Mouse (Mus musculus): ENCODE measurements around the gene Vamp8. TPM values are rescaled to one million over a fixed set of nuclear protein-coding genes. Genes with fewer than 3 reads are reported as not detected.
A peak's percentile ranks its signal among the peaks of the same experiment; 100 is the strongest.

Gene Vamp8
- polyA plus RNA-seq (2014; fragmentation: Nextera tagmentation; extraction: Ambion mirVana), result 194 and 206 TPM in 2 replicates

DNA sequence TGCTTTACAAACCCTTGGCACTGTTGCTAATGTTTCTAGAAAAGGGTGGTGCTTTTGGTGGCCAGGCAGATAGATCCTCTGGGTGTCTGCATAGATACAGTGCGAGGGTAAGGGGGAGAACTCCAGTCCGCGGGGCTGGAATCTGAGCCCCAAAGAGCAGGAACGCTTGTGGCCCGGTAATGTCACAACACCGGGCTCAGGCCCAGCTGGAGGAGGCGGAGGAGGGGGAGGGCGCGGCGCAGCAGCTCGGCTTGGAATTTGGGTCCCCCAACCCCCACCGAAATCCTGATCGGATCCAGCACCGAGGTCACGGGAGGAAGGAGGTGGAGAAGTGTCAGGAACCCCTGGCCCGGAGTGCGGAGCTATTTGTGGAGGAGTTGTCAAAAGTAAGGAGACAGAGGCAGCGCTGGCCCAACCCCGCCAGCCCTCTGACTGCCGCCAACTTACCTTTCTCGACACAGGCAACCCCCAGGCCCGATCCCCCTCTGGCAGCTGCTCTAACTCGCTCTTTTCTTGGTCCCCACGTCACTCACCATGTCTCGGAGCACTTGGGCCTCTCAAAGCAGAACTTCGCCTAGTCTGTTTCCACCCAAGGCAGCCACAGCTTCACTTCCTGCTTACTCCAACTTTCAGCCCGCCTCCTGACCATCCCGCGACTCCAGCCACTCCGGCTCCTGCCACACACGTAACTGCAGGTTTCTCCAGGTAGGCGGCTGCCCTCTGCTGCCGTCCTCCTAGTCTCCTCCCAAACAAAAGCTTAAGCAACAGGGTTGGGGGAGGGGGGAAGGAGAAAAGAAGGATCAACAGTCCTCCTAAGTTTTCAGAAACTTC is at the start of gene Vamp8:
TSS of gene Vamp8 (minus strand) at position 763 of the 831 bp plus-strand sequence.
- WGBS, result 2% methylated on average over 33 of the region's 33 CpGs
- peak; percentile 83 for ATAC-seq (ENCODE audit: insufficient number of reproducible peaks, insufficient read depth, low FRiP score, low read depth)

DNA sequence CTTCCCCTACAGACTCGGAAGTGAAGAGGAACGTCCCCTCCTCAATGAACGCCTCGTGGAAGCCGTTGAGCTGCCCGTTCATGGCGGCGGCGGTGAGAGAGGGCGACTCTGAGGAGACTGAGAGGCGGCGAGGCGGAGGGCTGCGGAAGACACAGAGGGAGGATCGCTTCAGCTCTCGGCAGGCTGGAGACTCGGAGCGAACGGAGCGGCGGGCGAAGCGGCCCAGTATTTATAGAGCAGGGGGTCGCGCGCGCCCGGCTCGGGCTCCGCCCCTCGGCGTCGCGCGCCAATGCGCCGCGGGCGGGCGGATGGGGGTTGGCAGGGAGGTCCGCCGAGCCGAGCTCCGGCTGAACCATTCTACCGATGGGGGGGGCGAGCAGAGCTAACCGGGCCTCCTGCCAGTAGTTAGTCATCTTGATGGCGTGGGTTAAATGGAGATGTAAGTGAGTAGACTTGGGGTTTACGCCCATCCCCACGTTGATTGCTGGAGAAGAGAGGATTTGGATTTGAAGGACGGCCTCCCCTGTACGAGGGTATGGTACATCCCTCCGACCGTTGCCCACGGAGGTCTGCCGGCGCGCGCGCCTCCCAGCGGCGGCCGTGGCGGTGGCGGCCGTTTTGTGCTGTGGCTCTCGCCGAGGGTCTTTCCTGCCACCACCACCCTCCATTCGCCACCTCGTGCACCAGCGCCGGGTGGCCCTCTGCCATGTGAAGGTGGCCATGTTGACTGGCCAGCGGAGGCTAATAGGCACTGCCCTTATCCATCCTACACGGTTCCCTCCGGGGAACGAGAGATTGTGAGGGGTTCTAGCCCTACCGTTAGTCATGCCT is 49.1 kb upstream of the Vamp8 start, which contains the start of gene Mat2a:
TSS of gene Mat2a (minus strand) at position 204 of the 831 bp plus-strand sequence.
- peak within 1 kb of the TSS; percentile 91 for H3K4me2 ChIP-seq (replicated peaks; ENCODE audit: low read depth, low read length)
- peak; percentile 89 for ATAC-seq (ENCODE audit: insufficient number of reproducible peaks, insufficient read depth, low FRiP score, low read depth)
- WGBS, result under 1% methylated on average over 69 of the region's 77 CpGs

More for the DNA sequence above, at the start of gene Vamp8:
- peak within 1 kb of the TSS; percentile 52 for H3K4me2 ChIP-seq (replicated peaks; ENCODE audit: low read depth, low read length)
- no peaks in the 10 kb centered on the region for H3K27me3 ChIP-seq (ENCODE audit: control insufficient read depth, insufficient read depth, low read length)
- peak within 1 kb of the TSS; percentile 55 for H3K4me3 ChIP-seq (ENCODE audit: low read depth, low read length)
- H3K36me3 ChIP-seq (ENCODE audit: control insufficient read depth, insufficient read depth, low read length), result peaks cover 9% of the 10 kb centered on the region; the same call in 1 of the 2 replicates
- peaks cover 15% of the 10 kb centered on the region; the same call in 1 of the 2 replicates for H3K4me1 ChIP-seq (ENCODE audit: control insufficient read depth, insufficient read depth, low read length)
- no peaks in the 10 kb centered on the region for H3K9me3 ChIP-seq (ENCODE audit: control insufficient read depth, low read depth, low read length)
- peak within 1 kb of the TSS; percentile 66 for H3K9ac ChIP-seq (replicated peaks; ENCODE audit: low read depth, low read length)
- peak within 1 kb of the TSS; percentile 97 for H3K27ac ChIP-seq (ENCODE audit: low read length)

DNA sequence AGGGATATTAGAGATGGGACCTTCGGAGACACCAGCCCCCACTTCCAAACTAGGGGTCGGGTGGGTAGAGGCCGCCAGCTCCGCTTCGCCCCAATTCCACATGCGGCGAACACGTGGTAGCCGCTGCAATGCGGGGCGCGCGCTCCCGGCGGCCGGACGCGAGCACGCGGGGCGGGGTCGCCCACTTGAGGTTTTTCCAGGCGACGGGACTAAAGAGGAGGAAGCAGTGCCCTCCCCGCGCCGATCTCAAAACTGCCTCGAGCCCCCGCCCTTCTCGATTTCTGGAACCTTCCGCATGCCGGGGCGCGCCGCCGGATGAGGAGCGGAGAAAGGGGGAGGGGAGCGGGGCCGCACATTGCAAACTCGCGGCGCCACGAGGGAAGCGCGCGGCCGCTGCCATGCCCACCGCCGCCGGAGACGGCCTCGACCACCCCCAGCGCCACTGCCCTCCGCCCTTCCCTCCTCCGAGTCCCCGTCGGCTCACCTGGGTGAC is 48.4 kb upstream of the Vamp8 start:
- Histone ChIP-seq H3K4me1 (ENCODE audit: control insufficient read depth, insufficient read depth, low read length) (peaks cover 16% of the 10 kb centered on the region; the same call in 1 of the 2 replicates), H3K9ac (replicated peaks; ENCODE audit: low read depth, low read length) (peak overlapping the region; percentile 82), H3K9me3 (ENCODE audit: control insufficient read depth, low read depth, low read length) (no peaks in the 10 kb centered on the region), H3K36me3 (ENCODE audit: control insufficient read depth, insufficient read depth, low read length) (peaks cover 33% of the 10 kb centered on the region), H3K27me3 (ENCODE audit: control insufficient read depth, insufficient read depth, low read length) (no peaks in the 10 kb centered on the region), H3K4me3 (ENCODE audit: low read depth, low read length) (peak overlapping the region; percentile 59), H3K27ac (ENCODE audit: low read length) (peak overlapping the region; percentile 97), H3K4me2 (replicated peaks; ENCODE audit: low read depth, low read length) (peak overlapping the region; percentile 91)
- ATAC-seq (ENCODE audit: insufficient number of reproducible peaks, insufficient read depth, low FRiP score, low read depth), result peak; percentile 66
- under 1% methylated on average over 48 of the region's 57 CpGs for WGBS

More for the DNA sequence above, 49.1 kb upstream of the Vamp8 start, which contains the start of gene Mat2a:
- Histone ChIP-seq H3K36me3 (ENCODE audit: control insufficient read depth, insufficient read depth, low read length) (peaks cover 28% of the 10 kb centered on the region), H3K4me3 (ENCODE audit: low read depth, low read length) (peak within 1 kb of the TSS; percentile 59), H3K27me3 (ENCODE audit: control insufficient read depth, insufficient read depth, low read length) (no peaks in the 10 kb centered on the region), H3K9ac (replicated peaks; ENCODE audit: low read depth, low read length) (peak within 1 kb of the TSS; percentile 82), H3K9me3 (ENCODE audit: control insufficient read depth, low read depth, low read length) (no peaks in the 10 kb centered on the region), H3K4me1 (ENCODE audit: control insufficient read depth, insufficient read depth, low read length) (peaks cover 16% of the 10 kb centered on the region; the same call in 1 of the 2 replicates), H3K27ac (ENCODE audit: low read length) (peak within 1 kb of the TSS; percentile 97)

DNA sequence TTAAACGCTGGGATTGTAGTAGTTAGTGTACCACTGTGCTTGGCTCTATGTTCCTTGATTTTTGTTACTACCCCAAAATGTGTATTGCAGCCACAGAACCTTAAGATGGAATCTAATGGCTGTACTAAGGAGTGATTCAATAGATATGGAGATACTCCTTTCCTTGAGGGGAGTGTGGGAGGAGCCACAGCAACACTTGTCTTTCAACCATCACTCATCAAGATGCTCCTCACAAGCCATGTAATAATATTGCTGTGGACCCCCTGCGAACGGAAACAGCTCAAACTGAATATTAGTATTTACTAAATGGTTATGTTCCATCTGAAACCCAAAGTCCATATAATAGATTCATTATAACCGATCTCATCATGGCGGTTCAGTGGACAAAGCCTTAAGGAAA is 47.7 kb upstream of the Vamp8 start:
- Histone ChIP-seq H3K27me3 (ENCODE audit: control insufficient read depth, insufficient read depth, low read length) (no peaks in the 10 kb centered on the region), H3K4me3 (ENCODE audit: low read depth, low read length) (peak overlapping the region; percentile 59), H3K27ac (ENCODE audit: low read length) (peak overlapping the region; percentile 97; the same call in 1 of the 2 replicates), H3K4me2 (replicated peaks; ENCODE audit: low read depth, low read length) (peak overlapping the region; percentile 91), H3K36me3 (ENCODE audit: control insufficient read depth, insufficient read depth, low read length) (peaks cover 39% of the 10 kb centered on the region), H3K9me3 (ENCODE audit: control insufficient read depth, low read depth, low read length) (no peaks in the 10 kb centered on the region), H3K9ac (replicated peaks; ENCODE audit: low read depth, low read length) (peak overlapping the region; percentile 82), H3K4me1 (ENCODE audit: control insufficient read depth, insufficient read depth, low read length) (peaks cover 16% of the 10 kb centered on the region; the same call in 1 of the 2 replicates)
- no peak for ATAC-seq (ENCODE audit: insufficient number of reproducible peaks, insufficient read depth, low FRiP score, low read depth)
- WGBS, result under 1% methylated on average over 5 of the region's 5 CpGs

DNA sequence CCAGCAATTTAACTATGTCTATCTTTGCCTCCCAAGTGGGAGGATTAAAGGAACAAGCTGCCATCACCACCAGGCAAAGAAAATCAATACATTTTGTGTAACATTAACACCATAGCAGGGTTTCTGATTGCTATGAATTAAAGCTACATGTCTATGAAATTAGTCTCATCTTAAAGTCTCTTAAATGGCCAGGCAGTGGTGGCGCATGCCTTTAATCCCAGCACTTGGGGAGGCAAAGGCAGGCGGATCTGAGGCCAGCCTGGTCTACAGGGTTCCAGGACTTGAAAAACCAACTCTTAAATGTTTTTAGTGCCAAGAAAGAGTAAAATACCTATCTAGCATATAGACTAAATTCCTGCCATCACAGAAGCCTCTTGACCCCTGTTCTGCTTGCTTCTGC is 41.6 kb upstream of the Vamp8 start:
- H3K36me3 ChIP-seq (ENCODE audit: control insufficient read depth, insufficient read depth, low read length), result peaks cover 81% of the 10 kb centered on the region
- no peak overlapping the region for H3K9ac ChIP-seq (replicated peaks; ENCODE audit: low read depth, low read length)
- H3K4me1 ChIP-seq (ENCODE audit: control insufficient read depth, insufficient read depth, low read length), result peaks cover 1% of the 10 kb centered on the region; the same call in 1 of the 2 replicates
- no peak overlapping the region for H3K4me3 ChIP-seq (ENCODE audit: low read depth, low read length)
- WGBS, result 95% methylated on average over 2 of the region's 2 CpGs
- no peak for ATAC-seq (ENCODE audit: insufficient number of reproducible peaks, insufficient read depth, low FRiP score, low read depth)
- H3K27me3 ChIP-seq (ENCODE audit: control insufficient read depth, insufficient read depth, low read length), result no peaks in the 10 kb centered on the region
- H3K4me2 ChIP-seq (replicated peaks; ENCODE audit: low read depth, low read length), result no peak overlapping the region
- H3K27ac ChIP-seq (ENCODE audit: low read length), result no peak overlapping the region
- no peaks in the 10 kb centered on the region for H3K9me3 ChIP-seq (ENCODE audit: control insufficient read depth, low read depth, low read length)

DNA sequence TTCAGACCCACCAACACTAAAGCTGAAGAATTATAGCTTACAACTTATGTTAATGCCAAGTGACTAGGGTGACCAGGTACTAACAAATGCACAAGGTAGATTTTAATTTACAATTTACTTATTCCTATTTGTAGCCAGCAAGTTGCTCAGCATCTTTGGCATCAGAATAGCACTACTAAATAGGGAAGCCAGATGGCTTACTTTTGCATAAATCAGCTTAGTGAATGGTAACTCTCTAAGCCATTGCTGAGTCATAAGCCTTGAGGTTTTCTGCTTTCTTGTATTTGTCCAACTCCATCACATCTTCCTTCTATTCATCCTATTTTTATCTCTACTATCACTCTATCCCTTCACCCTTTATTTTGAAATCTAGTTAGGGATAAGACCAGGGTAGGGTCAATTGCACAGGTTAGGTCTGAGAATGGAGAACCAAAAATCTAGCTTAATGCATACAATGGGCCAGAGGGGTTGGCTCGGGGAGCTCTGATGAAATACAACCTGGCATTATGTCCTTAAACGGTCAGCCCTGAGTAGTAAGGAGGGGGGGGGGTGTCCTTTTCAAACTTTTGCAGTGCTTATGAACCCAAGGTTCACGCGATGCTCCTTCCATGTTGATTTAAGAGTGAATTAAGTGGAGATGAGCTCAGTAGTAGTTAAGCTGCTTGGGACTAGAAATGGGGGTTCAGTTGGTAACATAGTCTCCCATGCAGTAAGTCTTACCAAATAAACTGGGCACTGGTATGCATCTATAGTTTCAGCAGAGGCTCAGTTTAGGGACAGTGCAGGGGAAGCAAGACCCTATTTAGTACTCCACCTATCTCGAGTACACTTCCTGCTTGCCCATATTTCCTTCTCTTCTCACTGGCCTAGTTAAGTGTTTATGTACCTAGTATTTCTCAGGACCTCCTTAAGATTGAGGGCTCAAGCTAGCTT is 40.8 kb upstream of the Vamp8 start:
- H3K27me3 ChIP-seq (ENCODE audit: control insufficient read depth, insufficient read depth, low read length), result no peaks in the 10 kb centered on the region
- WGBS, result 41% methylated on average over 5 of the region's 5 CpGs
- H3K36me3 ChIP-seq (ENCODE audit: control insufficient read depth, insufficient read depth, low read length), result peaks cover 78% of the 10 kb centered on the region
- no peaks in the 10 kb centered on the region for H3K9me3 ChIP-seq (ENCODE audit: control insufficient read depth, low read depth, low read length)
- H3K27ac ChIP-seq (ENCODE audit: low read length), result no peak overlapping the region
- H3K4me3 ChIP-seq (ENCODE audit: low read depth, low read length), result no peak overlapping the region
- no peak overlapping the region for H3K4me2 ChIP-seq (replicated peaks; ENCODE audit: low read depth, low read length)
- no peak for ATAC-seq (ENCODE audit: insufficient number of reproducible peaks, insufficient read depth, low FRiP score, low read depth)
- no peaks in the 10 kb centered on the region for H3K4me1 ChIP-seq (ENCODE audit: control insufficient read depth, insufficient read depth, low read length)
- no peak overlapping the region for H3K9ac ChIP-seq (replicated peaks; ENCODE audit: low read depth, low read length)

DNA sequence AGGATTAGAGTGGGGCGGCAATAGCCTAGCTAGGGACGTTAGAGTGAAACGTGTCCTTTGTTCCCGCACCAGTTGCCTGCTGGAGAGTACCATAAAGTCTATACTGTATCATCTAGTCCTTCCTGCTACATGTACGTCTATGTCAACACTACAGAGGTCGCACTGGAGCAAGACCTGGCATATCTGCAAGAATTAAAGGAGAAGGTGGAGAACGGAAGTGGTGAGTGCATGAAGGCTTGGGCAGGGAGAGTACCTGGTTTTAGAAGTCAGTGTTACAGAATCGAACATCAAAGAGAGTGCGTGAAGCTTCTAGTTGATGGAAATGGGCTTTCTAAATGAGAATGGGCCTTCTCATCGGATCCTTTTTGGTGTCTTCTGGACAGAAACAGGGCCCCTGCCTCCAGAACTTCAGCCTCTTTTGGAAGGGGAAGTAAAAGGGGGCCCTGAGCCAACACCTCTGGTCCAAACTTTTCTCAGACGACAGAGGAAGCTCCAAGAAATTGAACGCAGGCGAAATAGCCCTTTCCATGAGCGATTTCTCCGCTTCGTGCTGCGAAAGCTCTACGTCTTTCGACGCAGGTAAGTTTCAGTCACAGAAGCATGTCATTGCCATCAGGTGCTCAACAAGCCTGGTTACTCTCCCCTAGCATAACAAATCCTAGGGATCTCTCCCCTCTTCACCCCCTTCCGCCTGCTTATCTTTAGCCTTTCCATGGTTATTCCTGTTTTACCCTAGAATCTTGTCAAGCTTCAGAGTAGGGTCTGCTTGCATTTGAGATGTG is 38.7 kb upstream of the Vamp8 start:
- 89% methylated on average over 21 of the region's 21 CpGs for WGBS
- no peak overlapping the region for H3K27ac ChIP-seq (ENCODE audit: low read length)

More for the DNA sequence above, 38.7 kb upstream of the Vamp8 start:
- Histone ChIP-seq H3K9me3 (ENCODE audit: control insufficient read depth, low read depth, low read length) (no peaks in the 10 kb centered on the region), H3K4me1 (ENCODE audit: control insufficient read depth, insufficient read depth, low read length) (no peaks in the 10 kb centered on the region), H3K4me2 (replicated peaks; ENCODE audit: low read depth, low read length) (no peak overlapping the region), H3K36me3 (ENCODE audit: control insufficient read depth, insufficient read depth, low read length) (peaks cover 75% of the 10 kb centered on the region), H3K9ac (replicated peaks; ENCODE audit: low read depth, low read length) (no peak overlapping the region), H3K4me3 (ENCODE audit: low read depth, low read length) (no peak overlapping the region), H3K27me3 (ENCODE audit: control insufficient read depth, insufficient read depth, low read length) (no peaks in the 10 kb centered on the region)
- ATAC-seq (ENCODE audit: insufficient number of reproducible peaks, insufficient read depth, low FRiP score, low read depth), result no peak
